Mouse (Mus musculus) limb, embryonic 15.5 days (tissue): ENCODE measurements at regions not wholly inside any gene's neighbourhood (a gene's known extent, or its start where the extent isn't known, plus 50 kb on each side); places are given as distances from the start of the nearest gene placed in this dataset. TPM values are rescaled to one million over a fixed set of nuclear protein-coding genes. Genes with fewer than 3 reads are reported as not detected.

Experiments used
- ATAC-seq: fragments of 200-750 bp; cut with Nextera tagmentation; 2 replicates; pipeline ENCODE4 v1.8.0; 2017; ENCODE audit warnings: low read depth, moderate TSS enrichment; ENCODE audit not compliant: insufficient number of reproducible peaks, low FRiP score, low TSS enrichment
- H3K27ac ChIP-seq: fragments of 300-500 bp; sonication (generic); 2 replicates; pipeline ENCODE4 v1.5.1; 2015; ENCODE audit warnings: moderate library complexity, mild to moderate bottlenecking, inconsistent platforms
- H3K27me3 ChIP-seq: fragments of 300-500 bp; sonication (generic); 2 replicates; pipeline ENCODE4 v1.6.1; 2015; ENCODE audit warnings: inconsistent platforms
- H3K36me3 ChIP-seq: fragments of 300-500 bp; sonication (generic); 2 replicates; pipeline ENCODE4 v1.6.1; 2015; ENCODE audit warnings: inconsistent platforms
- H3K4me1 ChIP-seq: fragments of 300-500 bp; sonication (generic); 2 replicates; pipeline ENCODE4 v1.6.1; 2015; ENCODE audit warnings: inconsistent platforms
- H3K4me2 ChIP-seq: fragments of 300-500 bp; sonication (generic); 2 replicates; pipeline ENCODE4 v1.6.1; 2015; ENCODE audit warnings: mild to moderate bottlenecking, inconsistent platforms
- H3K4me3 ChIP-seq: fragments of 300-500 bp; sonication (generic); 2 replicates; pipeline ENCODE4 v1.5.1; 2015; ENCODE audit warnings: mild to moderate bottlenecking, inconsistent platforms
- H3K9ac ChIP-seq: fragments of 300-500 bp; sonication (generic); 2 replicates; pipeline ENCODE4 v1.6.1; 2015; ENCODE audit warnings: inconsistent platforms
- H3K9me3 ChIP-seq: fragments of 300-500 bp; sonication (generic); 2 replicates; pipeline ENCODE4 v1.6.1; 2016; ENCODE audit warnings: inconsistent platforms
- WGBS: fragments of 180-500 bp; shearing (Covaris S2); methylation state at CpG from one replicate; pipeline ENCODE4 v1.1.7; 2015; 5-methylcytosine and 5-hydroxymethylcytosine counted together
- microRNA-seq: library from miRNA; unstranded; fragments of <30 nt; microRNA quantifications from one replicate; pipeline ENCODE4, GENCODE M21; 2016

DNA sequence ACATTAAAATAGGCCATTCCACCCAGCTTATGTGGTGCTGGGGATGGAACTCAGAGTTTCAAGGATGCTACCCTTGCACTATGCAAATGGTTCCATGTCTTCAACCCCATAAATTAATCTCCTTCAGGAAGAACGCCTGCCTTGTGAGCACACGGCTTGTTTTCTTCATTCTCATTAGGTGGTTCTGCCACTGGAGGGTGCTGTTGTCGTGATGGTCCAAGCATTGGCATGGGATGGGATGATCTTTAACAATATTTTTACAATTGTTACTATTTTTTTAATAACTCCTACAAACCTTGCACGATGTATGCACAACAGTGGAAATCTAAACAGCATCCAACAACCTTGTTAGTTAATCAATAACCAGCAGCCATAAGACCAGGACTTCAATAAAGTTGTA lies 185.0 kb downstream of the S1pr1 start:
- no peaks in the 10 kb centered on the region for H3K36me3 ChIP-seq
- no peak overlapping the region for H3K4me2 ChIP-seq
- no peaks in the 10 kb centered on the region for H3K9me3 ChIP-seq
- H3K4me1 ChIP-seq: no peaks in the 10 kb centered on the region
- H3K27ac ChIP-seq: no peak overlapping the region
- ATAC-seq: no peak
- H3K9ac ChIP-seq: no peak overlapping the region
- 54% methylated on average over 4 of the region's 4 CpGs for WGBS
- H3K4me3 ChIP-seq: no peak overlapping the region
- H3K27me3 ChIP-seq: no peaks in the 10 kb centered on the region

DNA sequence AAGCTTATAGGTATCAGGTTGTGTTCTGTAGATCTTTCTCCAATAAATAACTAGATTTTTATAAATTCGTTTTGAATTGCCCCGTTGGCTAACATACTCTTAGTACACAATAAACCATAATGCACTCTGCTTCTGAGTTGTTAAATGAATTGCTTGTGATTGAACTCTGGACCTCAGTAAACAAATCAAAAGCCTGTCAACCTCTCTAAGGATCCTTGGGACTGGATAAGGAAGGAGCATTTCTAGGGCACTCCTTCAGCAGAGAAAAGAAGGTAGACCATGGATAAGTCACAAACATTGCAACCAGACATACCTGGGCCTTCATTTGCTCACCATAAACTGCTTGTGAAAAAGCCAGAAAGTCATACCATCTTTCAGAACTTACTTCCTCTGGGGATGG lies 191.4 kb downstream of the S1pr1 start:
- Histone ChIP-seq H3K27me3 (no peaks in the 10 kb centered on the region), H3K4me3 (no peak overlapping the region), H3K9ac (no peak overlapping the region), H3K27ac (no peak overlapping the region), H3K4me2 (no peak overlapping the region), H3K36me3 (no peaks in the 10 kb centered on the region), H3K4me1 (no peaks in the 10 kb centered on the region), H3K9me3 (no peaks in the 10 kb centered on the region)
- WGBS: 73% methylated on average over 2 of the region's 2 CpGs
- ATAC-seq: no peak

DNA sequence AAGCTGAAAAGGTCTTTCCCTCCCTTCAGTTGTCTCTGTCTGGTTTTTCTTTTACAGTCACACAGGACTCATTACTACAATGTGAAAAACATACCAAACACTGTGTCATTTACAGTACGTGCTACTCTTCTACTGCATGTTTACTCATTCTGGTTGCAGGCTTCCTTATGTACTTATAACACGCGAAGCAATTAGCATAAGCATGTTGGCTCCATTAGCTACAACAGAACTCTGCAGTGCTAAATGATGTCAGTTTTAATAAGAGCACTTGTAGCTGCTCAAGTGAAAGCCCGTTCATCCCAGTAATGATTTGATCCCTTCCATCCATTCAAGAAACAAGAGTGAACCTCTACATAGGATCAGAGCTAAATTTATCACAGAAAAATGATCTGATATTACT lies 199.2 kb downstream of the S1pr1 start:
- Histone ChIP-seq H3K9me3 (no peaks in the 10 kb centered on the region), H3K27me3 (no peaks in the 10 kb centered on the region), H3K36me3 (no peaks in the 10 kb centered on the region), H3K27ac (no peak overlapping the region), H3K4me1 (no peaks in the 10 kb centered on the region), H3K9ac (no peak overlapping the region), H3K4me2 (no peak overlapping the region), H3K4me3 (no peak overlapping the region)
- WGBS: 70% methylated on average over 4 of the region's 4 CpGs
- no peak for ATAC-seq

DNA sequence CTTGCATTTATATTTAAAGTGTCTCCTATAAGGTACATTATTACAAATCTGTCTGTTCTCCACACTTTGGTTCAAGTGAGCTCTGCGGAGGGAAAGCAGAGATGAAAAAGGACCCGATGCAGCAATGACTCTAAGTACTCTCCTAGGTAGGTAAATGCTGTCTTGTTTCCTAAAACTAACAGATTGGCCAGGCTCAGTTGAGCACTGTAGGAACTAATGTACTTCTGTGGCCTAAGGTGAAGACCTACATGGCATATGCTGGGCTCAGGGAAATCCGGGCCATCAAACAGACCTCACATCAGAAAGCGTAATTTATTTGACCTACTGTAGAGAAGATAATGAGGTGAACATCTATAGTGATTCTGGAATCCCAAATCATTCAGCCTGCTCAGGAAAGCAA lies 205.2 kb downstream of the S1pr1 start:
- H3K4me3 ChIP-seq: no peak overlapping the region

DNA sequence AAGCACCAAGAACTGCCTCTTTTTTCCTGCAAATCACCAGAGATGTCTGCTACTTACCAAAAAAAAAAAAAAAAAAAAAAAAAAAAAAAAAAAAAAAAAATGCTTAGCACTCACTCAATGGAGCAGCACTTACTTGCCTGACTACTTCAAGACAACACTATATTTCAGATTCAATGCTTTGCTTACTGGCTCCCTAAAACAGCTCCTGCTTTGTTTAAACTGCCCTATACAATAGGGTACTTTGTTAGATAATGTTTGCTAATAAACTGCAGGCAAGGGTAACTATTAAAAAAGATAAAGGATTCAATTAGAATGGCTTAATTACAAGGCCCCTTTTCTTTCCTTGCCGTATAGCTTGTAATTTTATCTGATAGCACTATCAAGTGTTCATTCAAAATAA lies 217.5 kb downstream of the S1pr1 start:
- Histone ChIP-seq H3K4me2 (no peak overlapping the region), H3K4me1 (no peaks in the 10 kb centered on the region), H3K36me3 (no peaks in the 10 kb centered on the region), H3K9ac (no peak overlapping the region), H3K9me3 (no peaks in the 10 kb centered on the region), H3K27me3 (no peaks in the 10 kb centered on the region), H3K27ac (no peak overlapping the region), H3K4me3 (no peak overlapping the region)
- 49% methylated on average over 1 of the region's 1 CpGs for WGBS
- no peak for ATAC-seq

More for the DNA sequence above, 205.2 kb downstream of the S1pr1 start:
- Histone ChIP-seq H3K9me3 (no peaks in the 10 kb centered on the region), H3K4me2 (no peak overlapping the region), H3K27me3 (no peaks in the 10 kb centered on the region), H3K27ac (no peak overlapping the region), H3K9ac (no peak overlapping the region), H3K4me1 (no peaks in the 10 kb centered on the region), H3K36me3 (no peaks in the 10 kb centered on the region)
- 90% methylated on average over 4 of the region's 4 CpGs for WGBS
- ATAC-seq: no peak

GRCm38 (mm10) chr3:115496110-115496509 lies 218.8 kb downstream of the S1pr1 start:
- no peak overlapping the region for H3K9ac ChIP-seq
- ATAC-seq: no peak
- H3K4me1 ChIP-seq: no peaks in the 10 kb centered on the region
- no peaks in the 10 kb centered on the region for H3K36me3 ChIP-seq
- H3K27ac ChIP-seq: no peak overlapping the region
- 80% methylated on average over 3 of the region's 3 CpGs for WGBS
- H3K4me3 ChIP-seq: no peak overlapping the region
- no peaks in the 10 kb centered on the region for H3K9me3 ChIP-seq
- no peak overlapping the region for H3K4me2 ChIP-seq
- no peaks in the 10 kb centered on the region for H3K27me3 ChIP-seq

- Histone ChIP-seq H3K4me2 (no peak overlapping the region), H3K9ac (no peak overlapping the region), H3K4me1 (no peaks in the 10 kb centered on the region), H3K27me3 (no peaks in the 10 kb centered on the region), H3K36me3 (no peaks in the 10 kb centered on the region), H3K4me3 (no peak overlapping the region), H3K9me3 (no peaks in the 10 kb centered on the region), H3K27ac (no peak overlapping the region)
- ATAC-seq: no peak
Measured at GRCm38 (mm10) chr3:115495692-115496091, 219.2 kb downstream of the S1pr1 start.

- WGBS: 51% methylated on average over 4 of the region's 4 CpGs
- no peak overlapping the region for H3K9ac ChIP-seq
- no peaks in the 10 kb centered on the region for H3K9me3 ChIP-seq
- no peaks in the 10 kb centered on the region for H3K36me3 ChIP-seq
- ATAC-seq: no peak
- no peak overlapping the region for H3K27ac ChIP-seq
- no peaks in the 10 kb centered on the region for H3K4me1 ChIP-seq
- no peaks in the 10 kb centered on the region for H3K27me3 ChIP-seq
- no peak overlapping the region for H3K4me2 ChIP-seq
- H3K4me3 ChIP-seq: no peak overlapping the region
Measured at GRCm38 (mm10) chr3:115468980-115469379, 245.9 kb downstream of the S1pr1 start.

- Histone ChIP-seq H3K9me3 (no peaks in the 10 kb centered on the region), H3K4me1 (no peaks in the 10 kb centered on the region)
- WGBS: 21% methylated on average over 2 of the region's 2 CpGs
Measured at GRCm38 (mm10) chr3:115467850-115468249, 247.0 kb downstream of the S1pr1 start.

DNA sequence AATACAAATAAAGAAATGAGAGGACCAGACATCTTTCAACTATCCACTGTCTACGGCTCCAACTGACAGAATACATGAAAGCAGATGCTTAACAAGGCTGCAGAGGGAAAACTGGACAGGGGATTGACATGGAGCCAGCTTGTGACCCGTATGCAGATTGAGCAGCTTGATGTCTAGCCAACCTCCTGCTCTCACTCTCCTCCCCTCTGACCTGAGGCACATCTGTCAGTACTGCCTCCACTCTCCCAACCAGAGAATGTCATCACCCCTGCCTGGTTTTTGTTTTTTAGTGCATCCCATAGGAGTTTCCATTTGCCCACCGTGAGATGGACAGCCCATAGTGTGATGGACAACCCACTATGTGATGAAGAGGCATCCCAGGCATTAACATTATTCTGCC lies 252.2 kb downstream of the S1pr1 start:
- Histone ChIP-seq H3K9ac (no peak overlapping the region), H3K4me1 (no peaks in the 10 kb centered on the region), H3K9me3 (no peaks in the 10 kb centered on the region), H3K36me3 (no peaks in the 10 kb centered on the region), H3K27ac (no peak overlapping the region), H3K4me3 (no peak overlapping the region), H3K27me3 (no peaks in the 10 kb centered on the region), H3K4me2 (no peak overlapping the region)
- ATAC-seq: no peak
- WGBS: 67% methylated on average over 3 of the region's 3 CpGs

More at GRCm38 (mm10) chr3:115467850-115468249, 247.0 kb downstream of the S1pr1 start:
- no peak overlapping the region for H3K27ac ChIP-seq
- H3K9ac ChIP-seq: no peak overlapping the region
- H3K27me3 ChIP-seq: no peaks in the 10 kb centered on the region
- no peak overlapping the region for H3K4me3 ChIP-seq
- H3K4me2 ChIP-seq: no peak overlapping the region
- H3K36me3 ChIP-seq: no peaks in the 10 kb centered on the region
- ATAC-seq: no peak

Small RNA genes lying in the stretch of these regions (microRNA-seq; reads per million reads assigned to microRNA genes)
- not detected for gene Gm25347
